Mouse (Mus musculus): ENCODE measurements around the gene Gm49388.

GRCm38 (mm10) chr7:127748235-127748560 lies 37.2 kb upstream of the Gm49388 start:
- TF ChIP-seq CTCF (IDR thresholded peaks at IDR 0.05; ENCODE audit: low read depth) (no peak), EP300 (IDR thresholded peaks at IDR 0.05; ENCODE audit: low read depth) (no peak)
